Mouse (Mus musculus) hindbrain, embryonic 15.5 days (tissue): Measurements from ENCODE around the gene Ywhae. TPM values are rescaled to one million over a fixed set of nuclear protein-coding genes. Genes with fewer than 3 reads are reported as not detected.
A peak's percentile ranks its signal among the peaks of the same experiment; 100 is the strongest.

Experiments used
- ATAC-seq: fragments of 200-750 bp; cut with Nextera tagmentation; 2 replicates; pipeline ENCODE4 v1.8.0; 2017; ENCODE audit warnings: low read depth, moderate number of reproducible peaks, moderate TSS enrichment; ENCODE audit not compliant: low FRiP score
- H3K27ac ChIP-seq: fragments of 300-500 bp; sonication (generic); replicated peaks from 2 replicates; pipeline ENCODE4 v1.5.1; 2015; ENCODE audit warnings: mild to moderate bottlenecking, inconsistent platforms
- H3K27me3 ChIP-seq: fragments of 300-500 bp; sonication (generic); 2 replicates; pipeline ENCODE4 v1.6.1; 2015; ENCODE audit warnings: control low read depth, inconsistent platforms
- H3K36me3 ChIP-seq: fragments of 300-500 bp; sonication (generic); 2 replicates; pipeline ENCODE4 v1.6.1; 2015; ENCODE audit warnings: control low read depth, inconsistent platforms
- H3K4me1 ChIP-seq: fragments of 300-500 bp; sonication (generic); replicated peaks from 2 replicates; pipeline ENCODE4 v1.6.1; 2015; ENCODE audit warnings: control low read depth, inconsistent platforms
- H3K4me2 ChIP-seq: fragments of 300-500 bp; sonication (generic); 2 replicates; pipeline ENCODE4 v1.6.1; 2015; ENCODE audit warnings: moderate library complexity, mild to moderate bottlenecking, inconsistent platforms
- H3K4me3 ChIP-seq: fragments of 300-500 bp; sonication (generic); 2 replicates; pipeline ENCODE4 v1.5.1; 2015; ENCODE audit warnings: mild to moderate bottlenecking, inconsistent platforms
- H3K9ac ChIP-seq: fragments of 300-500 bp; sonication (generic); 2 replicates; pipeline ENCODE4 v1.6.1; 2015; ENCODE audit warnings: inconsistent platforms
- H3K9me3 ChIP-seq: fragments of 300-500 bp; sonication (generic); 2 replicates; pipeline ENCODE4 v1.6.1; 2016; ENCODE audit warnings: control low read depth, inconsistent platforms
- WGBS: fragments of 180-500 bp; shearing (Covaris S2); methylation state at CpG from one replicate; pipeline ENCODE4 v1.1.7; 2015; 5-methylcytosine and 5-hydroxymethylcytosine counted together
- polyA plus RNA-seq: library from polyadenylated mRNA; unstranded; fragments of >200 nt; fragmentation: Nextera tagmentation; extraction: Ambion mirVana; gene quantifications from 2 replicates; pipeline ENCODE4 v1.2.1, GENCODE M21; 2015

Ywhae gene
- polyA plus RNA-seq, 1 experiment from 2014 or later: 1,395 TPM

DNA sequence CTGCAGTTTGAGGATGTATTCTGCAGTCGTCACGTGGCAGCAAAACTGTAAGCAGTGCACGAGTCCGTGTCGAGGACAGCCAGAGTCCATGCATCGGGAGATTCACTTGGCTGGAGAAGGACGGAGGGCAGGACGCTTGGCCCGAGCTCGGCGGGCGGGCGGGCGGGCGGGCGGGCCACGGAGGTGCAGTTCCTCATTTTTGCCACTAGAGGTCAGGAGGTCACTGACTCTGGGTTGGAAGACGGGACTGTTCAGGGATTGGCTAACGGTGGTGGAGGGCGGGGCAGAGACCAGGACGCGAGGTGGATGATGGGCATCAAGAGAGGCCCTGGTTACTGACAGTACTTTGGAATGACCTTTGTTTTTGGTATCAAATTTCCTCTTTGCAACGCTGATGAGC, 36.5 kb downstream of the Ywhae start:
- H3K9me3 ChIP-seq: no peaks in the 10 kb centered on the region
- H3K9ac ChIP-seq: no peak overlapping the region
- WGBS: 1% methylated on average over 23 of the region's 23 CpGs
- peak; percentile 92 for ATAC-seq
- no peak overlapping the region for H3K4me3 ChIP-seq
- peak overlapping the region; percentile 48 for H3K4me2 ChIP-seq
- no peaks in the 10 kb centered on the region for H3K27me3 ChIP-seq
- 0 out of 2 replicates have a peak overlapping the region, but pooled peaks have one; percentile 30 for H3K27ac ChIP-seq
- peaks cover 8% of the 10 kb centered on the region for H3K4me1 ChIP-seq
- H3K36me3 ChIP-seq: peaks cover 38% of the 10 kb centered on the region

- WGBS: 83% methylated on average over 5 of the region's 5 CpGs
- no peak overlapping the region for H3K27ac ChIP-seq
- no peak overlapping the region for H3K4me2 ChIP-seq
- ATAC-seq: no peak
- no peak overlapping the region for H3K9ac ChIP-seq
- no peaks in the 10 kb centered on the region for H3K27me3 ChIP-seq
- peaks cover 8% of the 10 kb centered on the region for H3K4me1 ChIP-seq
- H3K4me3 ChIP-seq: no peak overlapping the region
- peaks cover 6% of the 10 kb centered on the region for H3K36me3 ChIP-seq
- no peaks in the 10 kb centered on the region for H3K9me3 ChIP-seq
Observed at GRCm38 (mm10) chr11:75772562-75772961, 39.9 kb downstream of the Ywhae start.

- WGBS: 85% methylated on average over 1 of the region's 1 CpGs
- Histone ChIP-seq H3K27me3 (no peaks in the 10 kb centered on the region), H3K4me3 (no peak overlapping the region), H3K36me3 (0 out of 2 replicates have a peak, but pooled peaks cover 4% of the 10 kb centered on the region), H3K9me3 (no peaks in the 10 kb centered on the region), H3K4me2 (no peak overlapping the region), H3K27ac (no peak overlapping the region), H3K9ac (no peak overlapping the region), H3K4me1 (no peaks in the 10 kb centered on the region)
- ATAC-seq: no peak
Observed at GRCm38 (mm10) chr11:75775919-75776318, 43.2 kb downstream of the Ywhae start.

- H3K27me3 ChIP-seq: no peaks in the 10 kb centered on the region
- 27% methylated on average over 6 of the region's 6 CpGs for WGBS
- no peak overlapping the region for H3K27ac ChIP-seq
- H3K9ac ChIP-seq: no peak overlapping the region
- 0 out of 2 replicates have a peak, but pooled peaks cover 4% of the 10 kb centered on the region for H3K36me3 ChIP-seq
- H3K9me3 ChIP-seq: no peaks in the 10 kb centered on the region
- no peak overlapping the region for H3K4me2 ChIP-seq
- H3K4me3 ChIP-seq: no peak overlapping the region
- H3K4me1 ChIP-seq: no peaks in the 10 kb centered on the region
- peak; percentile 66; the same call in 1 of the 2 replicates for ATAC-seq
Observed at GRCm38 (mm10) chr11:75781919-75782318, 49.2 kb downstream of the Ywhae start.

DNA sequence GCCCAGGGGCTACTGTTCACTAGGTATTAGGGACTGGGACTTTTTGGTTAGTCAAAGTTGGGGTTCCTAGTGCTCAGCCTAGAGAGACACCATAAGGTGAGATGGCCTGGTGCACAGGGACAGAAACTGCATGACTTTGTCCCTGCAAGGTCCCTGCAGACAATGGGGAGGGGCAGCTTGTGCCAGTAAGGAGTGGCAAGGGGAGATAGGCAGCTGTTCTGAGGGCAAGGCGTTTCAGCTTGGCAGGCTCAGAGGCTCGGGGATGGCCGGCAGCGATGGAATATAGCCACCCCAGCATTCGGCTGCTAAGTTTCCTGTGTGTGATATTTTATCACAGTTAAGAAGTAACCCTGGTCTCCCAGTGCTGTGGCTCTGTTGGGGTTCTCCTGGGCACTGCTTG, 51.1 kb downstream of the Ywhae start:
- WGBS: 86% methylated on average over 5 of the region's 5 CpGs
- Histone ChIP-seq H3K9me3 (no peaks in the 10 kb centered on the region), H3K27me3 (no peaks in the 10 kb centered on the region), H3K4me3 (no peak overlapping the region), H3K36me3 (0 out of 2 replicates have a peak, but pooled peaks cover 4% of the 10 kb centered on the region), H3K27ac (no peak overlapping the region), H3K9ac (no peak overlapping the region), H3K4me2 (no peak overlapping the region), H3K4me1 (no peaks in the 10 kb centered on the region)
- no peak for ATAC-seq

DNA sequence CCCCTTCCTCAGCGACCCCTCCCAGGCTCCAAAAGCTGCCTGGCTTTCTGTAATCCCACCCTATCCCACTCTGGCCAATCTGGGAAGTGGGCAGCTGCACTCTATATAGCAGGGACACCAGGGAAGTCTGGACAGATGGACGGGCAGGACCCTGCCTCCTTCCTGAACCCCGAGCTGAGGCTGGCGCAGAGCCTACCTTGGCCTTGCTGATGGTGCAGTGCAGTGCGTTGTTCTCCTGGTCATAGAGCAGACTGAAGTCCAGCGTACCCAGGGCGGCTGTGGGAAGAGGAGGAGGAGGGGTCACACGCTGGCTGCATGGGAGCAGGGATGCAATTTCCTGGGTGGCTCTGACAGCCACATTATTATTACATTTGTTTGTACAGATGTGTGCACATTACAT, 53.2 kb downstream of the Ywhae start:
- Histone ChIP-seq H3K4me3 (no peak overlapping the region), H3K9ac (no peak overlapping the region), H3K4me2 (no peak overlapping the region), H3K4me1 (no peaks in the 10 kb centered on the region), H3K36me3 (no peaks in the 10 kb centered on the region), H3K27ac (no peak overlapping the region), H3K9me3 (no peaks in the 10 kb centered on the region), H3K27me3 (no peaks in the 10 kb centered on the region)
- ATAC-seq: no peak
- 80% methylated on average over 8 of the region's 8 CpGs for WGBS

DNA sequence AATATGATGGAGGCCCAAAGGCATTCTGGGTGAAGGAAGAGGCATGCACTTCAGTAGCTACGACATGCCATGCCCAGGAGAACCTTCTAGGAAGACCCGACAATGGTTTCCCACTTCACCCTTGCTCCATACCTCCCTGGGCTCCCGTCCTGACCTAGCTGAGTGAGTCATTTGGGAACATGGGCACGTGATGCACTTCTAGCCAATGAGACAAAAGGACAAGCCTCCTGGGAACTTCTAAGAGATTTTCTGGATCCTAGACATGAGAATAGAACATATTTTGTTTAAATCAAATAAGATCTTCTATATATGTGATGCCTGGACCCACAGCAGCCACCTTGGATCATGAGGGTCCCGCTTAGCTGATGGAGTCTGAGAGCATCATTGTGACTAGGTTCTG, 59.9 kb downstream of the Ywhae start:
- Histone ChIP-seq H3K27me3 (peaks cover 42% of the 10 kb centered on the region), H3K36me3 (no peaks in the 10 kb centered on the region), H3K27ac (no peak overlapping the region), H3K9ac (no peak overlapping the region), H3K9me3 (no peaks in the 10 kb centered on the region), H3K4me3 (no peak overlapping the region), H3K4me2 (no peak overlapping the region), H3K4me1 (peaks cover 31% of the 10 kb centered on the region)
- ATAC-seq: no peak
- WGBS: 79% methylated on average over 5 of the region's 5 CpGs

- WGBS: 73% methylated on average over 5 of the region's 5 CpGs
Observed at GRCm38 (mm10) chr11:75793351-75793750, 60.7 kb downstream of the Ywhae start.

GRCm38 (mm10) chr11:75794602-75795320, 62.1 kb downstream of the Ywhae start:
- Histone ChIP-seq H3K4me2 (peak overlapping the region; percentile 67), H3K4me3 (peak overlapping the region; percentile 53), H3K27me3 (peaks cover 50% of the 10 kb centered on the region), H3K27ac (no peak overlapping the region), H3K4me1 (peaks cover 34% of the 10 kb centered on the region), H3K9me3 (no peaks in the 10 kb centered on the region), H3K36me3 (no peaks in the 10 kb centered on the region), H3K9ac (peak overlapping the region; percentile 31)
- ATAC-seq: peak; percentile 19; the same call in 1 of the 2 replicates
- WGBS: 7% methylated on average over 44 of the region's 45 CpGs

More at GRCm38 (mm10) chr11:75793351-75793750, 60.7 kb downstream of the Ywhae start:
- Histone ChIP-seq H3K27ac (no peak overlapping the region), H3K9me3 (no peaks in the 10 kb centered on the region), H3K36me3 (no peaks in the 10 kb centered on the region), H3K9ac (no peak overlapping the region), H3K4me3 (no peak overlapping the region), H3K27me3 (peaks cover 50% of the 10 kb centered on the region), H3K4me1 (peaks cover 31% of the 10 kb centered on the region), H3K4me2 (0 out of 2 replicates have a peak overlapping the region, but pooled peaks have one; percentile 67)
- no peak for ATAC-seq

- Histone ChIP-seq H3K4me2 (peak overlapping the region; percentile 67), H3K27me3 (peaks cover 50% of the 10 kb centered on the region), H3K4me1 (peaks cover 36% of the 10 kb centered on the region), H3K4me3 (peak overlapping the region; percentile 53), H3K36me3 (no peaks in the 10 kb centered on the region), H3K27ac (no peak overlapping the region), H3K9ac (peak overlapping the region; percentile 31), H3K9me3 (no peaks in the 10 kb centered on the region)
- 2% methylated on average over 41 of the region's 42 CpGs for WGBS
- ATAC-seq: no peak
Observed at GRCm38 (mm10) chr11:75795321-75795636, 62.6 kb downstream of the Ywhae start.

- Histone ChIP-seq H3K27me3 (peaks cover 50% of the 10 kb centered on the region), H3K9ac (peak within 1 kb of the TSS; percentile 31), H3K27ac (no peak within 1 kb of the TSS), H3K4me2 (peak within 1 kb of the TSS; percentile 67), H3K9me3 (no peaks in the 10 kb centered on the region), H3K36me3 (no peaks in the 10 kb centered on the region), H3K4me3 (peak within 1 kb of the TSS; percentile 53), H3K4me1 (peaks cover 36% of the 10 kb centered on the region)
- peak; percentile 90 for ATAC-seq
- 2% methylated on average over 37 of the region's 37 CpGs for WGBS
Observed at GRCm38 (mm10) chr11:75796029-75796445, 63.4 kb downstream of the Ywhae start, which contains the start of gene Doc2b. TSS of gene Doc2b (minus strand) at chr11:75796049.

- Histone ChIP-seq H3K27ac (no peak overlapping the region), H3K4me1 (peaks cover 39% of the 10 kb centered on the region), H3K27me3 (peaks cover 47% of the 10 kb centered on the region), H3K9ac (peak overlapping the region; percentile 31), H3K4me3 (peak overlapping the region; percentile 53), H3K36me3 (no peaks in the 10 kb centered on the region), H3K4me2 (peak overlapping the region; percentile 67), H3K9me3 (no peaks in the 10 kb centered on the region)
- WGBS: 66% methylated on average over 13 of the region's 13 CpGs
- ATAC-seq: peak; percentile 16; the same call in 1 of the 2 replicates
Observed at GRCm38 (mm10) chr11:75796536-75797246, 64.0 kb downstream of the Ywhae start.
